Mouse (Mus musculus): ENCODE measurements at regions not wholly inside any gene's neighbourhood (a gene's known extent, or its start where the extent isn't known, plus 50 kb on each side); places are given as distances from the start of the nearest gene placed in this dataset.
"Not testable (repeated sequence)": the region's sequence is repeated elsewhere in the genome, so short reads cannot be mapped to it uniquely, and the experiment has no call there.

DNA sequence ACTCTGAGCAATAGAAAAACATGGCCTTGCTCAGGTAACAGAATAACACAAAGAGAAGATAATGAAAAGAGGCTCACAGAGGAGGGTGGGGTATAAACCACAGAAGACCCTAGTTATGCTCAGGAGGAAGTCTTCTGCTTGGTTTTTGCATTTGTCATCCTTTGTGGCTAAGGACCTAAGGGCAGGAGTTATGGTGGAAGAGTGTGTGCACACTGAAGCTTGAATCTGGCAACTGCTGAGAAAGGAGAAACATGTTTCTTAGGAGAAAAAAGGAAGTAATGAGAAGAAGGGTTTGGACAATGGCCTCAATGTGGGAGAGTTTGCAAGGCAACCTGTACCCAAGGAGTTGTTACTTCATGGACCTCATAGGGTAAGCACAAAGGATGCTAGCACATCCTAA, 106.8 kb upstream of the Nyap2 start:
- DNase-seq: no peak

GRCm38 (mm10) chr1:80969194-80969593, 107.6 kb upstream of the Nyap2 start:
- no peak for DNase-seq

GRCm38 (mm10) chr1:80965792-80966191, 111.0 kb upstream of the Nyap2 start:
- DNase-seq: no peak

GRCm38 (mm10) chr1:80964376-80964775, 112.4 kb upstream of the Nyap2 start:
- no peak for DNase-seq

DNA sequence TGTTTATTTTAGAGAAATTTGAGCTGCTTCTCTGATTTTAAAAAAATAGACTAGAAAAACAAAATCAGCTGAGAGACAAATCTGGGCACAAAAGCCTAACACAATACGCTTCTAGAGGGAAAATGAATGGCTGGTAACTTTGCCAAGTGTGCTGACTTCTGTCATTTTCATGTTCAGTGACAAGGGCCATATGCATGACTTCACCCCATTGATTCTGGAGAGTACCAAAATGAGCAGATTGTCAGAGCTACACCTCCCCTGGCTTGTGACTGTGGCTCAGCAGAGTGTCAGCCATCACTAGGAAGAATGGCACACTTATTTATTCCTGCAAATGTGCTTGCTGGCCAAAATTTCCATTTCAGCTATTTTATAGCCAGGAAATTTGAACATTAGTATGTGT, 112.9 kb upstream of the Nyap2 start:
- DNase-seq: no peak

DNA sequence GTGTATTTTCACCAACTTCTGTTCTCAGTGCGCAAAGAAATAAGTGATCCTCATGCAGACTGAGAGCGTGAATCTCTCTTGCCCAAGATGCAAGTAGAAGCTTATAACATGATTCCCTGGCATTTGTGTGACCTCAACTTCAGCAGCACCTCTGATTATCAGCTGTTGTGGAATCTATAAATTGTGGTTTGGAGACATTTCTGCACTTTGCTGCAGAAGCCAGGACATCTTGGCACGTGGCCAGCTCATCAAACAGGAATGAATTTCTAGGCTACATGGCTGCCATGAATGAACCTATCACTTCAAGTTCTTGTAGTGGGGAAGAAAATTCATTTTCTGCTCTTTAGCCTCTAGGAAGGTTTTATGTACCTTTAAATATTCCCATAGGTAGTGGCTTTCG, 126.3 kb upstream of the Nyap2 start:
- DNase-seq: peak; percentile 14 to 28

DNA sequence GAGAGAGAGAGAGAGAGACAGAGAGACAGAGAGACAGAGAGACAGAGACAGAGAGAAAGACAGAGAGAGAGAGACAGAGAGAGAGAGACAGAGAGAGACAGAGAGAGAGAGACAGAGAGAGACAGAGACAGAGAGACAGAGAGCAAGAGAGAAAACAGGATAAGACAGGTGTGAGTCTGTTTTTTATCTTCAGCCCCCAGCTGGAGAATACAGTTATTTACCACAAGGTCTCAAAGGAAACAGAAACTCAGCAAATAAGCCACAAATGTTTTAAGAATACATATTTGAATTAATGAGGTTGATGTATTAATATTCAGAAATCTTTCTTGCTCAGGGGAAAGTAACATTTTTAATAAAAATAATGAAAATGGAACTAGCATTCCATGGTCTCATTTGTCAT, 130.7 kb upstream of the Nyap2 start:
- DNase-seq: not testable (repeated sequence)

- DNase-seq: no peak
Observed at GRCm38 (mm10) chr1:80939372-80939771, 137.4 kb upstream of the Nyap2 start.

GRCm38 (mm10) chr1:80899281-80899680, 141.0 kb upstream of the Dock10 start:
- no peak for DNase-seq

DNA sequence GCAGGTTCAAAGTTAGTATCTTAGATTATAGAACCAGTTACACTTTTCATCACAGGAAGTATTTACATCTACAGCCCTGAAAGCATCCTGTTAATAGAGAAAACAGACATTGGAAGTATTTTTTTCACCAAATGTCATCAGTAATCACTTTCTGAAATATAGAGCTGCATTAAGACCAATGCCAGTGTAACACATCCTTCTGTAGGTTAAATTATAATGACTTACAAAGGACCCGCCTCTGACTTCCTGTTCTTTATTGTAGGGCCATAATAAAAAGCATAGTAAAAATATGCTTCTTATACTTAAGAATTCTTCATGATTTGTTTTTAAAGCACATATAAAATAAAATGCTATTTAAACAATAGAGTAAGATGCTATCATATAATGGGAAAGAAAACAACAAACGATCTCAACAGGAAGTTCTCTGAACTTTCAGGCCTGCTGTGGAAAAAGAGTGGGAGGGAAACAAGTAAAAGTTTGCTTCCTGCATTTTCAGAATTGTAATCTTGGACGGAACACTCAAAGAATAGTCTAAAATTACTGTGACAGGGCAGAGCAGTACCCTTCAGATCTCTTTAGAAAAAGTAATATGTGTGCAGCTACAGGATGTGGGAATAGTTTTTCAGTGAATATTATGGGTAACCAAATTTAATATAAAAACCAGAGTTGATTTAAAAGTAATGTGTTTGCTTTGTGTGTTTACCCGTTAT, 116.0 kb upstream of the Dock10 start:
- DNase-seq: no peak

DNA sequence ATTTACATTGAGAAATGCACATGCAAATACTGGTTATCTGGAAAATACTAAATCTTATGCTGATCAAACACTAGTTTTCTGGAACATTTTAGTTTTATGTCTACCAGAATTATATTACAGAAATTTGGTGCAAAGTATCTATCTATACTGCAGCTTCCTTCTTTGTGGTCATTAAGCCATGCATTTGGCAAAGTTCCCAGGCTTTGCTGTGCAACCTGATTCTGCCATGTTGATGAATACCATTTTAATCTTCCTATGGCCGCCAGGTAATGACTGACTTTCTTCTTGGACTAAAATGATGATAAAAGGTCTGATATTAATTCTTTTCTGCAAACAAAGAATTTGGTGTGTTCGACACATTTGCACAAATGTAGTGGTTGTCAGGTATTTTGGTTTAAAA, 115.3 kb upstream of the Dock10 start:
- no peak for DNase-seq

- no peak for DNase-seq
Observed at GRCm38 (mm10) chr1:80868805-80869204, 110.5 kb upstream of the Dock10 start.

GRCm38 (mm10) chr1:80856981-80857380, 98.7 kb upstream of the Dock10 start:
- DNase-seq: no peak

GRCm38 (mm10) chr1:80854945-80855656, 96.8 kb upstream of the Dock10 start:
- DNase-seq: no peak

DNA sequence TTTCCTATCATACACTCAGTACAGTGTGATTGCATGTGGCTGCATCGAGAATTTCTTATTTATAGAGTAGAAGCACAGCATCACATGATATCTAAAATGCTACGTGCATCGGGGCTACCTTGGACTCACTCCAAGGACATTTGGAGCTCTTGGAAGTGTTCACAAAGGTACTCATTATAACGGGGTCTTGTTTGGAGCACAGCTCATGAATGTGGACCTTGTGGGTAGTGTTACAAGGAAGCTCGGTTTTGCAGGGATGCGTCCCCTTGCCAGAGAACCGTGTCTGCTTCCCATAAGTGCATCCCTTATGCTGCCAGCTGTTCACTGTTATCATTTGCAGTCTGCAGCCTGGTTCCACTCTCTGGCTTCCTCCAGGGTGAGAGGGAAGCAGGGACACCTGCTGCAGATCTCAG, 96.0 kb upstream of the Dock10 start:
- peak in 1 of 2 experiments; percentile 6 for DNase-seq

DNA sequence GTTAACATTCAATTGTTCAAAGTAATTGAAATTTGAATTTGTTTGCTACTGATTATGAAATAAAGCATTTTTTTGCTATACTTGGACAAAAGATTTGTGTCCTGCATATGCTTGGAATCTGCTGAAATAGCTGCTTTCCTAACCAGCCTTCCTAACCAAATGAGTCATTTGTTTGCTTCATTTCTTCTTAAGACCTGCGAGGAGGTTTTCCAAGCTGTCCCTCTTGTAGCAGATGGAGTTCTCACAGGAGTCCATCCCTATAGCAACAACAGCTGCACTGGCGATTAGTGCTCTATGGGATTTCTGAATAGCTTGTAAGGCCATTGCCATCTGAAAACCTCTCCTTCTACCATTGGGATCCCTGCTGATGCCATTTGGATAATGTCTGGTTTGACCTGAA, 94.4 kb upstream of the Dock10 start:
- DNase-seq: no peak

DNA sequence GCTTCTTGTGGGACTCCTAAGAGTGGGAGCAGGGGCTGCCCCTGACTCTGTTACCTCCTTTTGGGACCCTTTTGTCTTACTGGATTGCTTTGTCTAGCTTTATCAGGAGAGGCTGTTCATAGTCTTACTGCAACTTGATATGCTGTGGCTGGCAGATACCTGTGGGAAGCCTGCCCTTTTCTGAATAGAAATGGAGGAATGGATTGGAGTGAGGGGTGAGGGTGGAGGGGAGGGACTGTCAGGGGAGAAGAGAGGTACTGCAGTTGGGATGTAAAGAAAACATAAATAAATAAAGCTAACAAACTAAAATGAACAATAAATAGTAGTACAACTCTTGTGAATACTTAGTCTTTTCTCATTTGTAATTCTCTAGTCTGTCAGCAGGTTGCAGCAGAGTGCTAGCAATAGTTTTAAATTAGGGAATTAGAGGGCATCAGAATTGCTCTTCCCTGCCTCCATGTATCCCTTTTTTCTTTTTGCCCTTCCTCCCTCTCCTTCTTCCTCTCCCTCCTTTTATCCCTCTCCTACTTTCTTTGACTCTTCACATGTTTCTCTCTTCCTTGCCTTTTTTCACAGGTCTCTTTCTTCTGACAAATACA, 72.0 kb upstream of the Dock10 start:
- peak in 1 of 2 experiments; percentile 2 for DNase-seq

DNA sequence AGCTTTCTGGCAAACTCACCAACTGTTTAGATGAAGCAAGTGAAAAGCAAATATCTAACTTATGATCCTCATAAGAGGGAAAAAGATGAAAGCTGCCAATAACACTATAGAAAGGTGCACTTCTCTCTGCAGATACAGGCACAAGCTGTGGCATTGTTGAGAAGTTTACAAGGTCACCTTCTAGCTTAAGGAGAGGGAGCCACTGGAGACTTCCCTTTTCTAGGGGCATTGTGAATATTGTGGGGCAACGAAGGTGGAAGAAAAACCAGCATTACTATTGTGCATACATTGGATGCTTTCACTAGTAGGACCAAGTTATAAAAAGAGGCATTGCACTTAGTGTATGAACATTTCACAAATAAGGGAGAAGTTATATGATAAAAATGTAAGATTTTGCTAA, 68.1 kb upstream of the Dock10 start:
- DNase-seq: no peak

- DNase-seq: no peak
Observed at GRCm38 (mm10) chr1:80823953-80824352, 65.6 kb upstream of the Dock10 start.

DNA sequence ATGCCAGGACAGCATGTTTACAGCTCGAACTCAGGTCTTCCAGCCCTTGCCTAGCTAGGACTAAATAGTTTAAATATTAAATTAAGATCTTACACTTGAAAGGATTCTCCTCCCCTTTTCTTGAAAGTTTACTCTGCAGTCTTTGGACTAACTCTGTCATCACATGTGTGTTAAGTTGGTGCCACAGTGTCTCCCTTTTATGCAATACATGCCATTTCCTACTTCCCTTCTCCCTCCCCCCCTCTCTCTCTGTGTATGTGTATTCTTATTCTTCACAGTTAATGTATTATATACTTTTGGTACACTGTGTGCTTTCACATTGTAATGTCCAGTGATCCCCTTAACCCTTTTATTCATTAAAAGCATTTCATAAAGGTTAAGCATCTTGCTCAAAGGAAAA, 63.9 kb upstream of the Dock10 start:
- DNase-seq: no peak

- DNase-seq: no peak
Observed at GRCm38 (mm10) chr1:80812906-80813305, 54.6 kb upstream of the Dock10 start.

All from kidney, postnatal 4 days (tissue).